Mouse (Mus musculus): ENCODE results near the gene Vstm2b. TPM values are rescaled to one million over a fixed set of nuclear protein-coding genes. Genes with fewer than 3 reads are reported as not detected.

Vstm2b gene
- total RNA-seq, 2 experiments from 2014 or later, result 0.14 to 0.17 TPM

- DNase-seq, result peak in 1 of 2 experiments; percentile 7
- intact Hi-C loops (cut with DNase I), result no loop called here
Measured at GRCm38 (mm10) chr7:40942233-40942935, 44.3 kb downstream of the Vstm2b start.

Other genes starting within 250 kb of the Vstm2b start
- not detected for gene 4930433I11Rik, start 89.2 kb downstream of the Vstm2b start, total RNA-seq (2021)
- gene Gm4884, start 134.4 kb downstream of the Vstm2b start, total RNA-seq (2021), result not detected